In the genomic region with DNA sequence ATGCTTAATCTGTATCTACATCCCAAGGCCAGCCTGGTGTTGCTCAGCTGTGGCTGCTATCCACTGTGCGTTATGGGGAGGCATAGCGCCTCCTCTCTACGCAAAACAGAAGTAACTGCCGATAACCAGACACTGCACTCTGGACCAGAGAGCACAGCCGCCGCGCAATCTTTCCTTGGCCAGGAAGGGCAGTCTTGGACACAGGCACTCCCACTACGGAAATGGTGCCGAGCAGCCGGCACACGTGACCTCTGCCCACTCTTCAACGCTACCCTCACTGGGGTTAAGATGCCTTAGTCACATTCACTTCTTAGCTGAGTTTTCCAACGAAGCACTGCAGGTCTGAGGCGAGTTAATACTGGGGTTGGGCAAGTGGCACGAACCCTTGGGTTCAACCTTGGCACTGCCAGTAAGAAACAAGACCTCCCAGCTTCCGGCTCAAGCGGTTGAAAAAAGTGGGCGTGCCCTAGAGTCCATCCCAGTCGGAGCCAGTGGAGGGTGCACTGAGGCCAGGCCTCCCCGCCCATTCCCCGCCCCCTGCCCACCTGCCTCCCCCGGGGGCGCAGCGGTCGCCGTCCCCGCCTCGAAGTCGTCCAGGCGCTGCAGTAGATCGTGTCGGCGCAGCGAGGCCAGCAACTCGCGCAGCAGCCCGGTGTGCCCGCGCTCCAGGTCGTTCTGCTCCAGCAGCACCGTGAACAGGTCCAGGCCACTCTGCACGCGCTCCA, we compare ENCODE assay signal across 8 mouse cellular contexts. TPM values are rescaled to one million over a fixed set of nuclear protein-coding genes. Genes with fewer than 3 reads are reported as not detected.
DNase-seq lines count a peak whose midpoint lies in the region; ATAC-seq lines count a peak whose summit lies in the region.

No protein-coding gene starts in this region.

- ATAC-seq in inflammation-experienced regulatory T-cells, adult 6 months, result peak; percentile 63
- ATAC-seq in megakaryocyte progenitor cell, adult 5-6 weeks (replicated peaks; ENCODE audit: poor library complexity), result peak; percentile 70

- DNase-seq in adipocyte (ENCODE audit: low spot score), result peak; percentile 93
- peak; percentile 92 for DNase-seq in embryo, embryonic 10 days (ENCODE audit: low spot score)
- DNase-seq in gastrocnemius, postnatal 14 days, result peak; percentile 84
- DNase-seq in left cerebral cortex, postnatal 10 days (ENCODE audit: extremely low spot score in 1 of 2, low spot score in 2 of 2), result peak; percentile 52 to 85
- peak; percentile 43 for DNase-seq in right cerebral cortex, postnatal 14 days
- DNase-seq in urinary bladder, postnatal 36 days (ENCODE audit: low spot score in 2 of 2), result peak; percentile 86

- intact Hi-C loops in gastrocnemius, postnatal 14 days (cut with DNase I; ENCODE audit: low total_unique reads), result no loop called here
- intact Hi-C loops in left cerebral cortex, postnatal 10 days (cut with DNase I), result no loop called here

RNA-seq across cellular contexts. Expression of a gene that starts 0.5 kb away (rescaled TPM):
- 1 to 10 TPM; 3.1 to 3.9 TPM for total RNA-seq in gastrocnemius, postnatal 14 days (2021)
- 1 to 10 TPM; 6.0 to 7.9 (median 7.1) TPM for polyA plus RNA-seq in inflammation-experienced regulatory T-cells, adult 6 months (2017; shearing (Covaris generic))
- 1 to 10 TPM; 2.2 to 3.0 TPM for total RNA-seq in left cerebral cortex, postnatal 10 days (2021)
- 9.5 and 12.2 TPM in 2 replicates for total RNA-seq in megakaryocyte progenitor cell, adult 5-6 weeks (2015)
- 6.8 and 7.7 TPM in 2 replicates for total RNA-seq in megakaryocyte progenitor cell, adult 5-6 weeks (2017)

RNA-seq across cellular contexts. Expression of a gene that starts 28.2 kb away (rescaled TPM):
- 10 to 100 TPM; 25.6 to 29.6 TPM for total RNA-seq in gastrocnemius, postnatal 14 days (2021)
- polyA plus RNA-seq in inflammation-experienced regulatory T-cells, adult 6 months (2017; shearing (Covaris generic)), result 10 to 100 TPM; 13.8 to 29.4 (median 21.1) TPM
- total RNA-seq in left cerebral cortex, postnatal 10 days (2021), result 10 to 100 TPM; 33.5 to 35.9 TPM
- 54.2 and 59.0 TPM in 2 replicates for total RNA-seq in megakaryocyte progenitor cell, adult 5-6 weeks (2015)
- 29.6 and 51.7 TPM in 2 replicates for total RNA-seq in megakaryocyte progenitor cell, adult 5-6 weeks (2017)

Comparison
In these comparisons a context has a peak if more than half of its experiments do, and no peak if none do; other contexts are left out.
1. Peak in every context shown above with its lines: DNase-seq and ATAC-seq.
2. DNase-seq: peak in every context shown above with its lines; median percentile 93 in adipocyte; 92 in embryo, embryonic 10 days; 86 in urinary bladder, postnatal 36 days; 84 in gastrocnemius, postnatal 14 days; 68 in left cerebral cortex, postnatal 10 days; 43 in right cerebral cortex, postnatal 14 days.